Mouse (Mus musculus) gastrocnemius, postnatal 14 days (tissue): ENCODE results near the gene Hnrnpdl. TPM values are rescaled to one million over a fixed set of nuclear protein-coding genes. Genes with fewer than 3 reads are reported as not detected.

Experiments used
- DNase-seq: peaks from one replicate; pipeline ENCODE4 v3.0.0; 2021; ENCODE audit warnings: mixed read lengths
- intact Hi-C: fragments of 180-260 bp; cut with DNase I; formaldehyde crosslinking; loops from one replicate; pipeline ENCODE4 v1.15.1; 2025; ENCODE audit warnings: low total_unique reads
- total RNA-seq, 2 experiments: library from RNA; stranded (reverse); gene quantifications; 2 replicates each; pipeline ENCODE4 v1.2.3; 2021

Gene Hnrnpdl
- total RNA-seq, 2 experiments from 2014 or later, result 56.1 to 60.2 TPM

DNA sequence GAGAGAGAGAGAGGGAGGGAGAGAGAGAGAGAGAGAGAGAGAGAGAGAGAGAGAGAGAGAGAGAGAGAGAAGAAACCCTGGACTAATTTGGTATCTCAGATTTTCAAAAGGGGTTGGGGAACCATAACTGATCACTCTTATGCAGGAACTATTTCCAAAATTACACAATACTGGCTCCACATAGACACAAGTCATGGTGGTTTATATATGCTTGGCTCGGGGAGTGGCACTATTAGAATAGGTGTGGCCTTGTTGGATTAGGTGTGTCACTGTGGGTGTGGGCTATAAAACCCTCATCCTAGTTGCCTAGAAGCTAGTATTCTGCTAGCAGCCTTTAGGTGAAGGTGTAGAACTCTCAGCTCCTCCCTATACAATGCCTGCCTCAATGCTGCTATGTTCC is 14.6 kb downstream of the Hnrnpdl start:
- intact Hi-C loops, result no loop called here

DNA sequence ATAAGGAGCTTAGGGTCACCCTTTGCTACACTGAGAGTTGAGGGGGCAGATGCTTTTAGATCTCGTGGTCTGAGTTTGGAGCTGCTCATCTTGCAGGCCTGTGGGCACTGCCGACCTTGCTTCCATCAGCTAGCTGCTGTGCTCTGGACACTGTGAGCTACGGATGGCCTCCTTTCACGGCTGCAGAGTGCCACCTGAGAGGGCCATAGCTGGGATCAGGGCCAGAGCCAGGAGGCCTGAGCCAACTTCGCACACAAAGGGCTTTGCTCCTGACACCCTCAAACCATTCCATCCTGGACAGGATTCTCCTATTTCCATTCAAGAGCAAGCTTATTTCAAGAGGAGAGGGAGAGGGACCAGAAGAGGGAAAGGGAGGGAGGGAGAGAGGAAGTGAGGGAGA is 15.1 kb downstream of the Hnrnpdl start:
- DNase-seq, result no peak

More for the DNA sequence above, 14.6 kb downstream of the Hnrnpdl start:
- no peak for DNase-seq

DNA sequence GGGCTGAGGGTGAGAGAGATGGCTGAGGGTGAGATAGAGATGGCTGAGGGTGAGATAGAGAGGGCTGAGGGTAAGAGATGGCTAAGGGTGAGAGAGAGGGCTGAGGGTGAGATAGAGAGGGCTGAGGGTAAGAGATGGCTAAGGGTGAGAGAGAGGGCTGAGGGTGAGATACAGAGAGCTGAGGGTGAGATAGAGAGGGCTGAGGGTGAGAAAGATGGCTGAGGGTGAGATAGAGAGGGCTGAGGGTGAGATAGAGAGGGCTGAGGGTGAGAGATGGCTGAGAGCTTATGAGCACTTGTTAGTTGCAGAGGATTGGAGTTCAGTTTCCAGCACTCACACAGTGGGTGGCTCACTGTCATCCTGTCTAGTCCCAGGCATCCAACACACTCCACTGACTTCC is 19.4 kb downstream of the Hnrnpdl start:
- intact Hi-C loops, result no loop called here
- no peak for DNase-seq

More for the DNA sequence above, 15.1 kb downstream of the Hnrnpdl start:
- intact Hi-C loops, result no loop called here

DNA sequence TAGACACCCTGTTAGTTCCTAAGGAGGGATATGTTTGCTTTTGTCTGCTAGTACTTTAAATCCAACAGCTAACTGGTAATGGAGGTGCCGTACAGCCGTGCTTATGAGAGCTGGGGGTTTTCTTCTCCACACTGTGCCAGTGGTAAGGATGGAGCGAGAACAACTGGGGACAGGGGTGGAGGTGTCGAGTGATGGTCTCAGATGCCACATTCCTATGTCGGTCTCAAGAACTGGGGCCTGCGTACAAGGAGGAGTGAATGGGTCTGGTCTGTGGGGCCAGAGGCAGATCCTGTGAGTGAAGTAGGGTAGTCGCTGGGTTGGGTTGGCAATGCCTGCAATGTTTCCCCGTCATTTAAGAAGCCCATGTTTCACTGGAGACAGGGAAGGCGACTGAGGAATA is 26.9 kb downstream of the Hnrnpdl start:
- DNase-seq, result no peak
- intact Hi-C loops, result no loop called here

DNA sequence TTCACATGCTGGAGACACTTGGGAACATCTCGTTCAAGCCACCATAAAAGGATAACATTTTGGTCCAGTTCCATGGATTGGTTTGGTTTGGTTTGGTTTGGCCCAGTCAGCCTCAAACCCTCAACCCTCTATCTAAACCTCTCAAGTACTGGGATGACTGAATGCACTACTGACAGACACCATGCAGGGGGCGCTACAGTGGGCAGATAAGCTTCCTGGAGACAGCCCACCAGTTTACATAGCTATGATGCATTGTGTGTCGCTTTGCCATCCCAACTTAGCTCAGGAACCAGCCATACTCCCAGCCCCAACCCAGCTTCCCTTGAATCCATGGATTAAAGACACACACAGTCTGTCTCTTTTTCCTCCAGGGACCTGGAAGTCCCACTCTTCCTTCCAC is 31.0 kb downstream of the Hnrnpdl start:
- DNase-seq, result no peak
- intact Hi-C loops, result no loop called here

DNA sequence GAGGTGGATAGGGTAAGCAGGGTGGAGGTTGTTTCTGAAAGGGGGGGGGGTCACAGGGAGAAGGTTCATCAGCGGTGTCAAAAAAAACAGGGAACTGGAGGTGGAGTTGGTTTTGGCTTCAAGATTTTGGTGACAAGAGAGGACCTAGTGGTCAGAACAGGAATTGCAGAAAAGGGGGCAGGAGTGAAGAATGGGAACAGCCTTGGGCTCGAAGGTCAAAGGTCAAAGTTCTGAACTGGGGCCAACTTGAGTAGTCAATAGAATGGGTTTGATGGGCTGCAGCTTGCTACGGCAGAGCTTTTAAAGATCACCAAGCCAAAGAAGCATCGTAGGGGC is 32.5 kb downstream of the Hnrnpdl start:
- no peak for DNase-seq
- intact Hi-C loops, result no loop called here

DNA sequence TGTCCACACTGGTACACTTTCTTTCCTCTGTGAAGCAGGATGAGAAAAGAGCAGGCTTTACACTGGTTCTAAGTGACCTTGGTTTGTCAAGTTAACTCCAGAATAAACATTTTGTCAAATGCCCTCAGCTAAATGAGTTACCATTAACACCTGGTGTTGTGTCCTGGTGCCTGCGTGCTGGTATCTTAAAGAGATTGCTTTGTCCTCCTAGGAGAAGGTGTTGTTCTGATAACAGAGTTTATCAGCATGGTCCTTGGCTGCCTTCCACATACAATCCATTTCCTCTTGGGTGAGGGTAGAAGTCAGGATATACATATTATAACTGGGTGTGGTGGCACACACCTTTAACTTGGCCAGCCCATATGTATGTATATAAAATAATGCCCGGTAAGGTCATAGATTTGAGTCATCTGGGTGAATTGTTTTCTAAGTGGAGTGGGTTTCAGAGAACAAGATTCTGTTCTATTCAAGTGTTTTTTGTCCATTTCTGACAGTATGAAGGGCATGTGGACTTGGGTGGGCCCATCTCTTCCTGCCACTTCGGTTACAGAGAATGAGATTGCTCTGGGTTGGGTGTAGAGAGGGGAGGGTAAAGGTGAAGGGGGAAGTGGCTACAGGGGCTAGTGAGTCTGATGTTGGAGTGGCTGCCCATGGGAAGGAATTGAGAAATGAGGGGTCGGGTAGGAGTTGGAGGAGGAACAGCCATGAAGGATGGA is 33.0 kb downstream of the Hnrnpdl start:
- no peak for DNase-seq
- intact Hi-C loops, result no loop called here

DNA sequence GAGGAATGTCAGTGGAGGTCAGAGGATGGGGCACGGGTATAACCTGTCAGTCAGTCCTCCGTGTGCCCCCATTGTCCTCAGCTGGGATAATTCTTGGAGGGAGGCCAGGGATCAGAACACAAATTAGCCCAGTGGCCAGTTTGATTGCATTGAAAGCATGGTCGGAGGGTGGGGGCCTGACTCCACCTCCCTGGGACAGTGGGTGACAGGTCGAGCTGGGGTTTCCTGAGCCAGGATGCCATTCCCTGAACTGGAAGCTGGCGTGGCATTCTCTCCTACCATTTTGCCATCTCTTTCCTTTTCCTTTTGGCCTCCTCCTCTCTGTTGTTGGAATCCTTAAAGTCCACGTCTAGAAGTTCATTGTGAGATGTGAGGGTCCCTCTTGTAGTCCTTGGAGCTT is 33.6 kb downstream of the Hnrnpdl start:
- intact Hi-C loops, result no loop called here
- DNase-seq, result no peak

DNA sequence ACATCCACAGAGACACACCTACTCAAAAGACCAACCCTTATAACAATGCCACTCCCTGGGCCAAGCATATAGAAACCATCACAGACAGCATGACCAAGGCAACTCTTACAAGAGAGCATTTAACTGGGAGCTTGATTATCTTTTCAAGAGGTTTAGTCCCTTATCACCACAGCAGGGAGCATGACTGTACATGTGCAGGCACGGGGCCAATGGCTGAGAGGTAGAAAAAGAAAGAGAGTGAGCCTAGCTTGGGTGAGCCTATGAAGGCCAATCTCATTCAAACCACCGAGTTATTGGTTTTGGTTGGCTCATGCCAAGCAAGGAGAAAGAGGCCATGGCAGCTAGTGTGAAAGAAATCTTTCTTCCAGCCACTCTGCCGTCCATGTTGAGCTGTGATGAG is 34.0 kb downstream of the Hnrnpdl start:
- DNase-seq, result no peak
- intact Hi-C loops, result no loop called here

DNA sequence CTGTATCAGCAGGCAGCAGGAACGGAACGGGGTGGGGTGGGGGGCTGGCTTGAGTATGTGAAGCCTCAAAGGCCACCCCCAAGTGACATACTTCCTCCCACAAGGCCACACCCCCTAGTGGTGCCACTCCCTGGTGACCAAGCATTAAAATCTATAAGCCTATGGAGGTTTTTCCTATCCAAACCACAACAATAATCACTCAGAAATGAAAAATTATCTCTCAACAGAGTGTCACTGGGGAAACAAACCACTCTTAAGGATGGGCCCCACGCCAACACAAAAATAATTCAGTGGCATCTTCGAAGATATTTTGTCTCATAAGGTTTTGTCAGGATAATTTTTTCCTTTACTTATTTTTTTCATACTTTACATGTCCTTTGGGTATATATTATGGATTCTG is 35.6 kb downstream of the Hnrnpdl start:
- intact Hi-C loops, result no loop called here

DNA sequence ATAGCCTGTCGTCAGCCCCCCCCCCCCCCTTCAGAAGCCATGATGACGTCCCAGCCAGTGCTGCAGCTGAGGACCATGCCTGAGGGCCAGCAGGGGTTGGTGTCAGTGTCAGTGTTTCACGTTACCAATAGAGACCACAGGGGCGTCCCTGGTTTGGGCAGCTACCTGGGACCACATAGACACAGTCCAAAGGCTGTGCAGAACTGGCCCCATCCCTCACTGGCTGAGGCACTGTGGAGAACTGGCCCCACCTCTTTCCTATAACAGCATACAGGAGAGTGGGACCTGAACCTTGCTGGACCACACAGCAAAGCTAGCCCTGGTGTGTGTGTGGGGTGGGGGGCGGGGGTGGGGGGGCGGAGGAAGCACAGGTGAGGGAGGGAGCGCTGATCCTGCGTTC is 39.0 kb downstream of the Hnrnpdl start:
- intact Hi-C loops, result no loop called here

More for the DNA sequence above, 35.6 kb downstream of the Hnrnpdl start:
- no peak for DNase-seq

DNA sequence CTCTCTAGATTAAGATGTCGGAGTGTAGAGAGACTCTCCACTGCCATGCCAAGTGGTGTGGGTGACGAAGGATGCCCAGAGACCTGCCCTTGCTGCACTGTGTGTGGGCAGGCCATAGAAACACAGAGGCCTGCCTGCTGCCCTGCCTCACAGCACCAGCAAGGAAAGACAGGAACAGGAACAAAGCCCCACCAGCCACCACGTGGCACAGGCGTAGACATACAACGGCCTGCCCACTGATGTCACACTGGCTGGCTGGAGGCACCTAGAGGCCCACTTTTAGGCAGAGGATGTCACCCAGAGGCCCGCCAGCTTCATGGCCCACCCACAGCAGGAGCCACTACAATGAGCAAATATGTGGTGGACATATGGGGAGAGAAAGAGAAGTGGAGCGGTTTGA is 39.4 kb downstream of the Hnrnpdl start:
- intact Hi-C loops, result no loop called here
- no peak for DNase-seq

More for the DNA sequence above, 39.0 kb downstream of the Hnrnpdl start:
- DNase-seq, result no peak

DNA sequence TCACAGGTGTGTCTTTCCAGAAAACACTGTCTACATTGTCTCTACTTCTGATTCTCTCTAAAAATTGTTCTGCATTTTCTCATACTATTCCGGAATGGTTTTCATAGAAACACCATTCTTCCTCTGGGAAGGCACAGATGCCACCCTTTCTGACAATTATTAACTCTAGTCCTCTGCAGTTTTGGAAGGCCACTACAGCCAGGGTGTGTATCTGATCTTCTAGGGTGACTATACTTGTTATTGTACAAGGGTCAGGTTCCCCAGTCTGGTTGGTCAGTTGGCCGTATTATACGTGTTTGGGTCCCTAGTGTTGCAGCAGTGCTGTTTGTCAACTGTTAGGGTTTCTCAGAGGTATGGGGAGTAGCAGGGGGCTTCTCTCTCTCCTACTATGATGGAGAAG is 44.8 kb downstream of the Hnrnpdl start:
- intact Hi-C loops, result no loop called here
- no peak for DNase-seq

DNA sequence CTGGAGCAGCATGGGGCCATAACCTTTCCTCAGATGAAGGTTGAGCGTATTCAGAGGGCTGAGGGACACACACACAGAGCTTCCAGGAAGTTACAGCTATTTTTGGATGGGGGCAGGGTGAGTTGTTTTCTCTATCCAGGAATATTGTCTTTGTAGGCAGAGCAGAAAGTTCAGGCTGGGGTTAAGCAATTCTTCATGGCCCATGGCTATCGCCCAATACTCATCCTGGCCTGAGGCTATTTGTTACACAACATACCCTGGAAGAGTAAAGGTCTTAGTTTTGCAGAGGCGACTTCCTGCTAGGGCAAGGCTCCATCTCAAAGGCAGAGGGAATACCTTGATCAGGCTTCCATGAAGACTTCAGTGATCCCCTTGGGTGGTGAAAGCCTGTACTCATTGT is 45.3 kb downstream of the Hnrnpdl start:
- DNase-seq, result no peak
- intact Hi-C loops, result no loop called here

Other genes with a start within 250 kb of the Hnrnpdl start
- not detected for gene Vamp9, start 133.4 kb downstream of the Hnrnpdl start, total RNA-seq
- 10 to 100 TPM; 74.9 to 93.6 TPM for gene Hnrnpd, start 60.7 kb downstream of the Hnrnpdl start, total RNA-seq
- under 1 TPM; 0.55 to 0.64 TPM for gene 4930524J08Rik, start 60.6 kb downstream of the Hnrnpdl start, total RNA-seq
- 1 to 10 TPM; 6.2 to 6.9 TPM for gene Enoph1, start 321 bp upstream of the Hnrnpdl start, total RNA-seq
- gene Tmem150c, start 120.1 kb upstream of the Hnrnpdl start, total RNA-seq, result 1 to 10 TPM; 3.6 to 4.1 TPM